Mouse (Mus musculus) frontal cortex, postnatal 10 days (tissue): ENCODE measurements around the gene Men1.
A peak's percentile ranks its signal among the peaks of the same experiment; 100 is the strongest.

ENCODE experiments used
- DNase-seq, 2 experiments: peaks; one replicate each; pipeline ENCODE4 v3.0.0; 2022; ENCODE audit warnings: low spot score in 2 of 2, mixed read lengths in 1 of 2

Gene Men1

DNA sequence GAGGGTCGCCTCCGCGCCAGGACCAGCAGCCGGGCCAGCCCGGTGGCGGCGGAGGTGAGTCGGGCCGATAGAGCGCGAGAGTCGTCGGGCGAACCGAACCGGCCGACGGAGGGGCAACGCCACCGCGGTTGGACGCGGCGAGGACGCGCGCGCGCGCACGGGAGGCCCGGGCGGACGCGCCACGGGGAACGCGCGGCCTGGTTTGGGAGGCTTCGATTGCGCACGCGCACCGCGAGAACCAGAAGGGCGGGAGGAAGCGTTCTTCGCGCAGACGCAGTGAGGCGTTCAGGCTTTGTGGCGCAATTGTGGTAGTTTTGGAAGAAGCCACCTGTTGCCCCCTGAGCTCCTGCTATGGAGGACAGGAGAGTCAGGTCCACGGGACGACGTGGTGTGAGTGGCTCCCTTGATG lies 29.5 kb downstream of the Men1 start:
- peak; percentile 84 to 90 for DNase-seq

DNA sequence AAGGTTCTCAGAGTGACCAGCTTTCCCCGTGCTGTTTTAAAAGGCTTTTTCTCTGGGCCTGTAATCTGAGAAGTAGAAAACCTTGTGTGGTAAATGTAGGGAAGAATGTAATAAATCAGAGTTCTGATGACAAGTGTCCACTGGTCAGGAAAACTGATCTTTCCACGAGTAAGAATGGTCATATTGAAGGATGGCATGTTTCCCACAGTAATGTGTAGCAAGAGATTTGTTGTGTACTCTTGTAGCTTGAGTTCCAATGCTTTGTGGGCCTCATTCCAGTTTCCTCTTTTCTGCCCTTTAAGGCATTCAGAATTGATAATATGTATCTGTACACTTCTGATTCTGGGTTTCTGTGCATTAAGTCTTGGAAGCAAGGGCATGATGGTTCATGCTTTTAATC lies 30.1 kb downstream of the Men1 start:
- DNase-seq, result no peak

DNA sequence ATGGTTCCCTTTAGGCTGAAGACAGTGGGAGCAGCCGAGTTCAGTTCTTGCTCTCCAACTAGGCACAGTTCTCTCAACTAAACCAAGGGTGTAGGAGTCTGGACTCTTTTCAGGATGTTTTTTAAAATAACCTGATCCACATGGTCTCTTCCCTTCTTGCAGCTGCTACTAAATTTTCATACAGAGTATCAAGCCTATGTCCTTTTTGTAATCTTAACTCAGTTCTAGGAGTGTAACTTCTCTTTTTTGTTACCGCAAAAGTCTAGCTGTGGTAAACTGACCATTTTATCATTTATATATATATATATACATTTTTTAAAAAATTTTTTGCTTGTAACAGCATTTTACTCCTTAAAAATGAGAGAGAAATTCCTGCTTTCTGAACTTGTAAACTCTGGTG lies 35.4 kb downstream of the Men1 start:
- no peak for DNase-seq

DNA sequence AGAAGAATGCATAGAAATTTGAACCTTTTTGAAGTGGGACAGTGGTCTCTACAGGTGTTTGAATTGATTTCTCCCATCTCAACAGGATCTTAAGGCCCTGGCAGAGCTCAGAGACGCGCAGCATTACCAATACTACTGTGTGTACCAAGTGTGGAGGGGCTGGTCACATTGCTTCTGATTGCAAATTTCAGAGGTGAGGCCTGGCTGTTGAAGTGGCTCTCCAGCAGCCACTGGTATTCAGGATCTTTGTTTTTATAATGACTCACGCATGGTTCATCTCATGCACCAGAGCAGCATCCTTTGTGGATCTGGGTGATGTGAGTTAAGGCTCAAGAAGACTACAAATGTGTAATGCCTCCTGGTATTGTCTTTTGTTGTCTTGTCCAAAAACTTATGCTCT lies 37.7 kb downstream of the Men1 start:
- no peak for DNase-seq

DNA sequence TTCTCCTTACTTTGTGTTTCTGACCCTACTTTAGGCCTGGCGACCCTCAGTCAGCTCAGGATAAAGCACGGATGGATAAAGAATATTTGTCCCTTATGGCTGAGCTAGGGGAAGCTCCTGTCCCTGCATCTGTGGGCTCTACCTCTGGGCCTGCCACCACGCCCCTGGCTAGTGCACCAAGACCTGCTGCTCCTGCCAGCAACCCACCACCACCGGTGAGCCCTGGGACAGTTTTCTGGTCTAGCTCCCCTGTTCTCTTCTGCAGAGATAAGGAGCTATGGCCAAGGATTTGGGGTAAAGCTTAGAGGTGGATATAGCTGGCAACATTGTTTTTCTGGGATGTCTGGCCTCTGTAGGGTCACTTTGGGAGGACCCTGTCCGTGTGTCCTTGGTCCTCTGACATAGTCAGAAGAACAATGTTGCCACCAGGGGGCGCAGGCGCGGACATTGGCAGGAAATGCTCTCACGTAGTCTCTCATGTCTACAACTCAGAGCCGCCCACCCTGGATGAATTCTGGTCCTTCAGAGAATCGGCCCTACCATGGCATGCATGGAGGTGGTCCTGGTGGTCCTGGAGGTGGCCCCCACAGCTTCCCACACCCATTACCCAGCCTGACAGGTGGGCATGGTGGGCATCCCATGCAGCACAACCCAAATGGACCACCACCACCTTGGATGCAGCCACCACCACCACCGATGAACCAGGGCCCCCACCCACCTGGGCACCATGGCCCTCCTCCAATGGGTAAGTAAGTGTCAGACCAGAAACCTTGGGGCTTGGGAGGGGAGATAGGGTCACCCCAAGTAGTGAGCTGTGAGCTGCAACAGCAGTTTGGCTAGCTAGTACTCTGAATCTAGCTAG lies 39.0 kb downstream of the Men1 start:
- peak in 1 of 2 experiments; percentile 76 for DNase-seq

DNA sequence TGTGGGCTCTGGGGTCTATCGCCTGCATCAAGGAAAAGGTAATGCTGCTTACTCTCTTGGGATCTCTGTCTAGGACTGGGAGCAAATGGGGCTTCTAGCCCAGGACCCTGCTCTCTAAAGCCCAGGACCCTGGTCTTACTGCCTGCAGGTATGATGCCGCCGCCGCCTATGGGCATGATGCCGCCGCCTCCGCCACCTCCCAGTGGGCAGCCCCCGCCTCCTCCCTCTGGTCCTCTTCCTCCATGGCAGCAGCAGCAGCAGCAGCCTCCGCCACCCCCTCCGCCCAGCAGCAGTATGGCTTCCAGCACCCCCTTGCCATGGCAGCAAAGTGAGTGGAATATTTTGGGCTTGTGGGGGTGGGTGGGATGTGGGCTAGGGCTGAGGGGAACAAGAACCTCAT lies 39.8 kb downstream of the Men1 start:
- no peak for DNase-seq

DNA sequence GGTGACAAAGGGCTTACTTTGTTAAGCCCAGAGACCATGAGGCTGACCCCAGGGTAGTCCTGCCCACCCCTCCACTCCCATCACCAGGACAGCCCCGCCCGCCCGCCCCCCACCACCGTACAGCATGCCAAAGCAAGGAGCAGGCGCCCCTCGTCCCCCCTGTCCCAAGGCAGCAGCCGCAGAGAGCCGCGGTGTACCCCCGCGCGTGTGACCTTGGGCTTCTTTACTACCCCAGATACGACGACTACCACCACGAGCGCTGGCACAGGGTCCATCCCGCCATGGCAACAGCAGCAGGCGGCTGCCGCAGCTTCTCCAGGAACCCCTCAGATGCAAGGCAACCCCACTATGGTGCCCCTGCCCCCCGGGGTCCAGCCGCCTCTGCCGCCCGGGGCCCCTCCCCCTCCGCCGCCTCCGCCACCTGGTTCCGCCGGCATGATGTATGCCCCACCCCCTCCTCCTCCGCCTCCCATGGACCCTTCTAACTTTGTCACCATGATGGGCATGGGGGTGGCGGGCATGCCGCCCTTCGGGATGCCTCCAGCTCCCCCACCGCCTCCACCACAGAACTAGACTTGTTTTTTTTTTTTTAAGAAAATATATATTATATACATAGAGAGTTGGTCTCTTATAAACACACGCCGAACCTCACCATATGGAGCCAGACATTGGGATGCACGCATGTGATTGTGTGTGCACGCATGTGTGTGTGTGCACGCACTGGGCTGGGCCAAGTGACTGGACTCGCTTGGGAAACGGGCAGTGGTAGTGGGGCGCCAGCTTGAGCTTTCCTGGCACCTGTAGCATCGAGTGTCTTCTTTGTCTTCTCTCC lies 40.9 kb downstream of the Men1 start:
- no peak for DNase-seq

DNA sequence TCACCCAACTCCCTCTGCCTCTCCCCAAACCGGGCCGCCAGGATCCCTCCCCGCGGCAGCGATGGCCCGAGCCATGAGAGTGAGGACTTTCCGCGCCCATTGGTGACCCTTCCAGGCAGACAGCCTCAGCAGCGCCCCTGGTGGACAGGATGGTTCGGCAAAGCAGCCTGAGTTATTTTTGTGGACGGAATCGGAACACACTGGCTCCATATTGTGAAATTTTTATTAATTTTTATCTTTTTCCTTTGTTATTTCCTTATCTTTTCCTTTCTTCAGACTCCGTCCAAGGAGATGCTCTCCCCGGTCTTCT lies 41.4 kb downstream of the Men1 start:
- DNase-seq, result no peak

DNA sequence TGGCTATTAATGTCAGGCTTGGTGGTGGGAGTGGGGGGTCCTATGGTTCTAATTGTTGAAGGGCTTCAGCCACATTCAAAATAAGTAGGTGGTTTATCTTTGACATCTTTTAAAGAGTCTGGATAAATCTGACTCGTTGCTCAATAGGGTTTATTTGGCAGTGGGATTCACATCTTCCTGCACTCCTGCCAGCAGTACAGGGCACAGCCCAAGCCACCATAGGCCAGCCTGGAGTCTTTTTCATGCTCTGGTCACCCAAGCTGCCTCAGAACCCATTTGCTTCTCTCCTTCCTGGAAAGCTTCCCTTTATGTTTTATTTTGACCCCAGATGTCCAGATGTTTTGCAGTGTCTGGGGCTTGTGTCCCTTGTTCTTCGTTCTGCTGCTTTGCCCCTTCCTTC lies 41.9 kb downstream of the Men1 start:
- DNase-seq, result no peak

DNA sequence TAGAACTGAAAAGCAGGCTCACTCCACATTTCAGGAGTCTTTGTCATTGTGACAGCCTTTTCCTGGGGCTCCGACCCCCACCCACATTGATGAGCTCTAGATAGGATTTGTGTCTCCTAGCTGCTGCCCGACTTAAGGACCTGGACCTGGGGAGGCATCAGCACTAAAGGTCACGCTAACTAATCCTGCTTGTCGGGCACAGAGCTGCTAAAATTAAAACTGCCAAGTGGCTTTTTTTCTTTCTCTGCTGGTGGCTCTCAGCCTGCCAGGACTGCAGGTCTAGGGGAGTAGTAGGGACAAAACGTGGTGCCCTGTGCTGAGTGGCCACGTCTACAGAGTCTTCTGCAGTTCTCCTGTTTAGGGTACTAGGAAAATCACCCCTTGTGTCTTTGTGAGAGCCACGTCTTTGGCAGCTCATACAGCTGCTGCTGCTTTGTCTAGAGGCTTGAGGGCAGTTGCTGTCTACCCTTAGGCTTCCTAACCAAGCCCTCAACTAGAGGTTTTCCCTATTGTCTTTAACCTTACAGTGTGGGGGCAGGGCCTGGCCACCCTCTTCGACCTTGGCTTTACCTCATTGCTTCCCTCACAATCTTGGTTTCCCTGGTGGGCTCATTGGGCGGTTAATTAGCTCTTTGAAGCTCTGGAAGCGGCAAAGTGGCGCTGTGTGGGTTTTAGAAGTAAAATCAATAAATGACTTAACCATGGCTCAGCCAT lies 42.7 kb downstream of the Men1 start:
- DNase-seq, result no peak

DNA sequence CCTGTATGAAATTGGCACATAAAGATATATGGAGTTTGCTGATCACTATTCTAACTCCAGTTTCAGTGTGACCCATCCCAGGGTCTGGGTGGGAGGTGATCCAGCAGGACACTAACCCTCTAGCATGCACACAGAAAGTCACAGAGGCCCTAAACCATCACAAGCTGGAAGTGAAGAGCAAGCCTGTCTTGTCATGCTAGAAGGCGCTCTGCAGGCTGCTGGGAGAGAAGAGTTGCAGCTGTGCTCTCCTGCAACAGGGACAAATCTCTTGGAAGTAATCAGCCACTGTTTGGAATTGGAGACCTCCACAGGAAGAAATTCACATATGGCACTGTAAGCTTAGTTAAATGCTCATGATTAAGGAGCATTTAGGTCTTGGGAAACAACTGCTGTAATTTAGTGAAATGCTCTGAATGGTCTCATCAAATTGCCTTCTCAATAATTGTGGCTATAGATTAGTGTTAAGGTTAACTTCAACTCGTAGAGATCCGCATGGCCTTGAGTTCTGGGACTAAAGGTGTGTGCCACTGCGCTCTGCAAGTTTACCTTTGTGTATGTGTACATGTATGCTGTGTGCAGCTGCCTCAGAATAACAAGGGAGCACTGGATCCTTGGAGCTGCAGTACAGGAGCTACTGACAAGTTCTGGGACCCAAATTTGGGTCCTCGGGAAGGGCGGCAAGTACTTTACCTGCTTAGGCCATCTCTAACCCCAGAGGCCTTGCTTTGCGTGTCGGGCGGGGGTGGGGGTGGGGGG lies 45.8 kb downstream of the Men1 start:
- no peak for DNase-seq

DNA sequence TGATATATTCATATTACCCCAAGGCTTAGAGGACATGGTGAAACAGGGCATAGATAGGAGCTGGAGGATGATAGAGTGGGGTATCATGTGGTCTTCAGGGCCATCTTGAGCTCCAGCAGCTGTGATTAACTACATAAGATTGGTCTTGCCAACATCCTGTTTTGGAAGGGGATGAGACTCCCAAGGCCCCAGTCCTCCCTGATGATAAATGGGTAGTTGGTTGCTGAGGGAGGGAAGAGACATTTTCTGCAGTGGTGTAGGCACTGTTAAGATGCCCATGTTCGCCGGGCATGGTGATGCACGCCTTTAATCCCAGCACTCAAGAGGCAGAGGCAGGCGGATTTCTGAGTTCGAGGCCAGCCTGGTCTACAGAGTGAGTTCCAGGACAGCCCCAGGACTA lies 46.5 kb downstream of the Men1 start:
- no peak for DNase-seq

DNA sequence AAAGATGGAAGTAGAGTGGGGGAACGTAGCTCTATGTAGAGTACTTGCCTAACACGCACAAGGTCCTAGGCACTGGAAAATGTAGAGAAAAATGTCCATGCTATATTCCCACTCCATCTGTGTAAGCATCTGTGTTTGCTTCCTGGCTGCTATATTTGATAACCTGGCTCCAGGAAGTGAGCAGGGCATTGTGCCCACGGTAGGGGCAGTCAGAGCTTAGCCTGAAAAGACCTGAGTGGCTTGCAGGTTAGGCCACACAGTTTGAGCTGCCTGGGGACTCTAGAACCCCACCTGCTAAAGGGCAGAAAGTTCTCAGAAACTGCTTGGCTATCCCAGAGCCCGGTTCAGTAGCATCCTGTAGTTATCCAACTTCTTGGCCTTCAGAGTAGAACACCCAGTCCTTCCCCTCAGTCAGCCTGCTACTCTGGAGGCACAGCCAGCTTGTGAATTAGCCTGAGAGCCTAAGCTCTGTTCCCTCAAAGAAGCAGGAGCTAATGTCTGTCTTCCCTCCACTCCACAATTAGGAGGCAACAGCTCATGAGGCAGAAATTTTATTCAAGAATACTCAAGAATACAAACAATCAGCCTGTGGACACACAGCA lies 47.6 kb downstream of the Men1 start:
- no peak for DNase-seq

DNA sequence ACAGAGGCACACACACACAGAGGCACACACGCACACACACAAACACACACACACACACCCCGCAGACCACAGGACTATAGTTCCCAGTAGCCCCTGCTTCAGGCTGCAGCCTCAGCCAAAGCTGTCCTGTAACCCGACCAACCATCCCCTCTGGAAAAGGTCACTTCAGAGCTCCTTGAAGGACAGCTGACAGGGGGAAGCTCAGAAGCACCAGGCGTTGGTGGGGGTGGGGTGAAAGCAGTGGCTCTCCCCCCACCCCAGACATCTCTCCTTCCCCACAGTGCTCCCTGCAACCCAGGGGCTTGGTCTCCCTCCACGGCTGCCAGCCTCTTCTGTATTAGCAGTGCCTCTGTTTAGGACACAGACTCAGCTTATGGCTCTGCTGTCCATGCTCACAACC lies 48.7 kb downstream of the Men1 start:
- DNase-seq, result no peak

DNA sequence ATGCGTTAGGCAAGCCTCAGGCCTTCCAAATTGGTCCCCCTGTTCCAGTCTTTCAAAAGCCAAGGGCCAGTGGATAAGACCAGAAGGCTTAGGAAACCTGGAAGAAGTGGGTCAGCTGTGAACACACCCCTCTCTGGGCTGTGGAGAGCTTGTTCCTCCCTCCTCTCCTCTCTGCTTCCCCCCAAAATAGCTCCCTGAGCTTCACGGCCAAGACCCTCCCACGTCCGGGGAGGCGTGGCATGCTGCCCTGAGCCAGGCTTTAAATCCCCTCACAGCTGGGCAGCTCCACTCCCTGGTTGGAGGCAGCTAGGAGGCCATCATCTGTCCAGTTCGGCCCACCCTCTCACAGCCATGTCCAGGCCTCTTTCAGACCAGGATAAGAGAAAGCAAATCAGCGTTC lies 49.3 kb downstream of the Men1 start, which contains the start of gene Pygm:
Gene Pygm (plus strand): TSS at position 272 of the 400 bp plus-strand sequence.
- DNase-seq, result peak in 1 of 2 experiments; percentile 56

DNA sequence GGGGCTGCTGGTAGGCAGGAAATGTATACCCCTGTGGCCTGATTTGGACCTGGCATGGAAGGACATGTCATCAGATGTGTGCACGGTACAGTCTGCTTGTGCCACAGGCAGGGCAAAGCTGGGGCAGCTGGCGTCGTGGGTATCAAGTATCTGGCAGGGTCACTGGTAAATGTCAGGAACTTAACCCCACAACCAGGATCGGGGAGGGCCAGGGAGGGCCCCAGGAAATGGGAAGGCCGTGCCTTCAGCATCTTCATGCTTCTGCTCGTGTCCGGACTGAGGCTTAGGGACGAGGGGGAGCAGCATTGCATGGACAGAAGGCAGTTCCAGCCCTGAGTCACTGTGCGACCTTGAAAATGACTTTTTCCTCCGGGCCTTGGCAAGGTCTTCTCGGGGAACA lies 50.2 kb downstream of the Men1 start:
- DNase-seq, result no peak

DNA sequence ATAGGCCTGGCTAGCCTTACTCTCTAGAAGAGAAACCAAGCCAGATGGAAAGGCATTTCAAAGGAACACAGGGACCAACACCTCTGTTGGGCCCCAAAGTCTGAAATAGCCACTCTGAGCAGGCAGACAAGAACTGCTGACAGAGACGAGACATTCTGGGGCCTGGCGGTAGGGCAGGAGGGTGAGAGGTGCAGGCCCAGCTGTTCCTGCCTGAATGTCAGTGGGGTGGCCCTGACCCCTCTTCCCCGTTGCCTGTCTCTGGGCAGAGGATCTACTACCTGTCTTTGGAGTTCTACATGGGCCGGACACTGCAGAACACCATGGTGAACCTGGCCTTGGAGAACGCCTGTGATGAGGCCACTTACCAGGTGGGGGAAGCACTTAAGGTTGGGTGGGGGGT lies 50.6 kb downstream of the Men1 start:
- DNase-seq, result no peak

DNA sequence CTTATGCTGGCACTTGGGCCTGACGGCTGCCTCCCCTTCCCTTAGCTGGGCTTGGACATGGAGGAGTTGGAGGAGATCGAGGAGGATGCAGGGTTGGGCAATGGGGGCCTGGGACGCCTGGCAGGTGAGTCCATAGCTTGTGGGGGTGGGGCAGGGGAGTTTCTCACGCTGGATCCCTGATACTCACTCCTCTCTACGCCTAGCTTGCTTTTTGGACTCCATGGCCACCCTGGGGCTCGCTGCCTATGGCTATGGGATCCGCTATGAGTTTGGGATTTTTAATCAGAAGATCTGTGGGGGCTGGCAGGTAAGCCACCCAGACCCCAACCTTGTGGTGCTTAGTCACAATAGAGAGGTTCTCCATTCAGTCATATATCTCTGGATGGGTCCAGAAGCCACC lies 51.0 kb downstream of the Men1 start:
- no peak for DNase-seq

DNA sequence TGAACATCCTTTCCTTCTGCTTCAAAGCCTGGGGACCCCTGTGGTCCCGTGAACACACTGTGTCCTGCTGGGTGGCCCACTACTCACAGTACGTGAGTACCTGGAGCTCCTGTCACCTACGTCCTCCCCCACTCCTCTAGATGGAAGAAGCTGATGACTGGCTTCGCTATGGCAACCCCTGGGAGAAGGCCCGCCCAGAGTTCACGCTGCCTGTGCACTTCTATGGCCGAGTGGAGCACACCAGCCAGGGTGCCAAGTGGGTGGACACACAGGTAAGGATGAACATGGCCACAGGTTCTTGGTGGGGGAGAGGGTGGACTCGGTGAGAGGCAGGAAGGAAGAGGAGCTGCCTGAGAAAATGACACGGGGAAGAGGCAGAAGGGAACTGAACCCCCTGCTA lies 51.5 kb downstream of the Men1 start:
- no peak for DNase-seq

DNA sequence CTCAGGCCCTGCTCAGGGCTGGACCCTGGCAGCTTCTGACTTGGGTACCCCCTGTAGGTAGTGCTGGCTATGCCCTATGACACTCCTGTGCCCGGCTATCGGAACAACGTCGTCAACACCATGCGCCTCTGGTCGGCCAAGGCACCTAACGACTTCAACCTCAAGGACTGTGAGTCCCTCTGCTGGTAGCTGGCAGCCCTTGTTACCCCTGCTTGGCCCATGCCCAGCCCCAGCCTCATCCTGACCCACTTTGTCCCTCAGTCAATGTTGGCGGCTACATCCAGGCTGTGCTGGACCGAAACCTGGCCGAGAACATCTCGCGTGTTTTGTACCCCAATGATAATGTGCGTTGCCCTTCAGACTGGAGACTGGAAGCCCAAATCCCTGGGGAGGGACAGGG lies 53.2 kb downstream of the Men1 start:
- DNase-seq, result no peak

DNA sequence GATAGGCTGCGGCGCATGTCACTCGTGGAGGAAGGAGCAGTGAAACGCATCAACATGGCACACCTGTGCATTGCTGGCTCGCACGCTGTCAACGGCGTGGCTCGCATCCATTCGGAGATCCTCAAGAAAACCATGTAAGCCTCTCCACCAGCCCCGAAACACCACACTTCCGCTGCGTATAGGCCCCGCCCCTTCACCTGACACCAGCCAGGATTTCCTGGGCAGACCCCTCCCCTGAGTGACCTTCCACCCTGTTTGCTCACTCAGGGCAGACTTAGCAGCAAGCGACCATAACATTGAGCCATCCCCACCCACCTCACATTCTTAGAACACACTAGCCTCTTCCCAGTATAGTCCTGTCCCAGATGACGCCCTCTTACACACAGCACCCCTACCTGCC lies 55.0 kb downstream of the Men1 start:
- DNase-seq, result no peak
